Mouse (Mus musculus) spleen, postnatal 14 days (tissue): ENCODE measurements at regions not wholly inside any gene's neighbourhood (a gene's known extent, or its start where the extent isn't known, plus 50 kb on each side); places are given as distances from the start of the nearest gene placed in this dataset.

Experiments
- DNase-seq, 2 experiments: peaks; one replicate each; pipeline ENCODE4 v3.0.0; 2021 to 2022; ENCODE audit warnings: low spot score in 2 of 2

- no peak for DNase-seq
Observed at GRCm38 (mm10) chr19:21028981-21029380, 75.0 kb upstream of the Tmc1 start.

GRCm38 (mm10) chr19:21012391-21012790, 58.4 kb upstream of the Tmc1 start:
- no peak for DNase-seq

- no peak for DNase-seq
Observed at GRCm38 (mm10) chr19:21009607-21010006, 55.6 kb upstream of the Tmc1 start.

- no peak for DNase-seq
Observed at GRCm38 (mm10) chr19:21004411-21004810, 50.4 kb upstream of the Tmc1 start.
